In the genomic region with DNA sequence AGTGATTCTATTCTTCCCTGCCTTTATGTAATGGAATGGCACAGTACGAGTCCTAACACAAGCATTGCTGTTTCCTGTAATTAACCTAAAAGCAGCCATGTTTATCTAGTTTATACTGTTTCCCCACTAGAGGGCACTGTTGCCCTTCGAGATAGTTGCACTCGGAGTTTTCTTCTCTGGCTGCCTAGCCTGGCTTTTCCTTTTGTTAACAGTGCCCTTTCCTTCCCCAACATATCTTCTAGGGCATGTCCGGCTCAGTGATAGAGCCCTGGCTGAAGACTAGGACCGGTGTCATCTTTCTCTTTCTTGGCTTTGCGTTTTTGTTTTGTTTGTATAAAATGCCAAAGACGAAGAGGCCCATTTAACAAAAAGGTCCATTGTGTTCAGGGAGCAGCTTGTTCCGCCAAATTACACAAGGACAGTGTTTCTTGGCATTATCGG, we compare ENCODE assay signal across 8 mouse cellular contexts. TPM values are rescaled to one million over a fixed set of nuclear protein-coding genes. Genes with fewer than 3 reads are reported as not detected.
A peak's percentile ranks its signal among the peaks of the same experiment; 100 is the strongest.
DNase-seq lines count a peak whose midpoint lies in the region; ATAC-seq and TF ChIP-seq lines count a peak whose summit lies in the region.

No protein-coding gene starts in this region.

- peaks cover 14% of the 10 kb centered on the region for H3K36me3 ChIP-seq in spleen, adult 2 months (ENCODE audit: control insufficient read depth, insufficient read depth, low read length)
- no peaks in the 10 kb centered on the region for H3K36me3 ChIP-seq in forebrain, embryonic 15.5 days
- H3K36me3 ChIP-seq in hindbrain, postnatal 0 days (ENCODE audit: insufficient read depth, low read length), result no peaks in the 10 kb centered on the region
- no peaks in the 10 kb centered on the region for H3K36me3 ChIP-seq in midbrain, embryonic 15.5 days (replicated peaks)
- peaks cover 8% of the 10 kb centered on the region; the same call in 1 of the 2 replicates for H3K36me3 ChIP-seq in stomach, embryonic 16.5 days (ENCODE audit: control insufficient read depth, insufficient read depth, low read length)

- no peaks in the 10 kb centered on the region for H3K9me3 ChIP-seq in forebrain, embryonic 15.5 days
- H3K9me3 ChIP-seq in hindbrain, postnatal 0 days (ENCODE audit: low read length), result no peaks in the 10 kb centered on the region
- H3K9me3 ChIP-seq in midbrain, embryonic 15.5 days, result no peaks in the 10 kb centered on the region
- no peaks in the 10 kb centered on the region for H3K9me3 ChIP-seq in stomach, embryonic 16.5 days (replicated peaks; ENCODE audit: control insufficient read depth, low read length)

- 34% methylated on average over 9 of the region's 9 CpGs for WGBS in spleen, adult 2 months
- 2% methylated on average over 9 of the region's 9 CpGs for WGBS in forebrain, embryonic 15.5 days
- WGBS in hindbrain, postnatal 0 days, result 5% methylated on average over 9 of the region's 9 CpGs
- WGBS in midbrain, embryonic 15.5 days, result 7% methylated on average over 9 of the region's 9 CpGs
- WGBS in stomach, embryonic 16.5 days, result 13% methylated on average over 9 of the region's 9 CpGs

- no peaks in the 10 kb centered on the region for H3K4me1 ChIP-seq in spleen, adult 2 months (ENCODE audit: control insufficient read depth, insufficient read depth, insufficient read length)
- peaks cover 8% of the 10 kb centered on the region for H3K4me1 ChIP-seq in forebrain, embryonic 15.5 days
- no peaks in the 10 kb centered on the region for H3K4me1 ChIP-seq in hindbrain, postnatal 0 days (ENCODE audit: insufficient read depth, low read length)
- peaks cover 6% of the 10 kb centered on the region; the same call in 1 of the 2 replicates for H3K4me1 ChIP-seq in midbrain, embryonic 15.5 days
- H3K4me1 ChIP-seq in stomach, embryonic 16.5 days (ENCODE audit: control insufficient read depth, insufficient read depth, low read length), result 0 out of 2 replicates have a peak, but pooled peaks cover 4% of the 10 kb centered on the region

- H3K27ac ChIP-seq in spleen, adult 2 months (ENCODE audit: insufficient read depth, low read length), result no peak overlapping the region
- no peak overlapping the region for H3K27ac ChIP-seq in forebrain, embryonic 15.5 days (replicated peaks)
- no peak overlapping the region for H3K27ac ChIP-seq in hindbrain, postnatal 0 days
- H3K27ac ChIP-seq in midbrain, embryonic 15.5 days, result peak overlapping the region; percentile 34; the same call in 1 of the 2 replicates
- no peak overlapping the region for H3K27ac ChIP-seq in stomach, embryonic 16.5 days (ENCODE audit: low read length)

- H3K4me3 ChIP-seq in spleen, adult 2 months (ENCODE audit: extremely low read depth, insufficient read depth, insufficient read length), result no peak overlapping the region
- H3K4me3 ChIP-seq in forebrain, embryonic 15.5 days, result 0 out of 2 replicates have a peak overlapping the region, but pooled peaks have one; percentile 18
- H3K4me3 ChIP-seq in hindbrain, postnatal 0 days (ENCODE audit: low read length), result no peak overlapping the region
- H3K4me3 ChIP-seq in midbrain, embryonic 15.5 days, result no peak overlapping the region
- no peak overlapping the region for H3K4me3 ChIP-seq in stomach, embryonic 16.5 days (replicated peaks; ENCODE audit: low read length)

- intact Hi-C loops in left cerebral cortex, postnatal 4 days (cut with DNase I), result loop anchor here (2.0 to 5.0 kb wide), 4 partner anchors 318 to 1990 kb away; a partner anchor contains a TSS

- H3K27me3 ChIP-seq in spleen, adult 2 months (ENCODE audit: control insufficient read depth, insufficient read depth, low read length), result no peaks in the 10 kb centered on the region
- H3K27me3 ChIP-seq in forebrain, embryonic 15.5 days, result no peaks in the 10 kb centered on the region
- no peaks in the 10 kb centered on the region; the same call in 1 of the 2 replicates for H3K27me3 ChIP-seq in hindbrain, postnatal 0 days (ENCODE audit: insufficient read depth, low read length)
- H3K27me3 ChIP-seq in midbrain, embryonic 15.5 days (replicated peaks), result no peaks in the 10 kb centered on the region
- H3K27me3 ChIP-seq in stomach, embryonic 16.5 days (ENCODE audit: control insufficient read depth, insufficient read depth, low read length), result no peaks in the 10 kb centered on the region

- DNase-seq in spleen, adult 2 months (ENCODE audit: low read depth in 1 of 2, low spot score in 2 of 2), result peak; percentile 32 to 43
- no peak for DNase-seq in spleen, adult 12 weeks (ENCODE audit: low spot score)
- peak; percentile 76 for DNase-seq in cerebellum, adult 11-12 months
- DNase-seq in hindbrain, postnatal 0 days (ENCODE audit: low spot score), result peak; percentile 94
- peak; percentile 65 for DNase-seq in left cerebral cortex, postnatal 4 days

- peak overlapping the region; percentile 44 for H3K4me2 ChIP-seq in forebrain, embryonic 15.5 days (replicated peaks)
- H3K4me2 ChIP-seq in hindbrain, postnatal 0 days (ENCODE audit: low read depth, low read length), result peak overlapping the region; percentile 33; the same call in 1 of the 2 replicates
- H3K4me2 ChIP-seq in midbrain, embryonic 15.5 days, result peak overlapping the region; percentile 29; the same call in 1 of the 2 replicates
- peak overlapping the region; percentile 28; the same call in 1 of the 2 replicates for H3K4me2 ChIP-seq in stomach, embryonic 16.5 days (ENCODE audit: low read depth, low read length)

- TF ChIP-seq CTCF in spleen, adult 2 months (IDR thresholded peaks at IDR 0.05; ENCODE audit: extremely low read depth, insufficient read depth, insufficient read length, insufficient replicate concordance), result peak; percentile 52; the same call in 1 of the 2 replicates
- peak; percentile 88 for TF ChIP-seq CTCF in hindbrain, postnatal 0 days (IDR thresholded peaks at IDR 0.05; ENCODE audit: low read depth)

- H3K9ac ChIP-seq in forebrain, embryonic 15.5 days (replicated peaks), result peak overlapping the region; percentile 38; the same call in 1 of the 2 replicates
- H3K9ac ChIP-seq in hindbrain, postnatal 0 days (replicated peaks; ENCODE audit: low read length), result no peak overlapping the region
- 0 out of 2 replicates have a peak overlapping the region, but pooled peaks have one; percentile 12 for H3K9ac ChIP-seq in midbrain, embryonic 15.5 days
- H3K9ac ChIP-seq in stomach, embryonic 16.5 days (ENCODE audit: low read length), result no peak overlapping the region

- TF ChIP-seq POLR2A in spleen, adult 2 months (IDR thresholded peaks at IDR 0.05; ENCODE audit: low read depth, low read length), result no peak

- peak; percentile 75 for ATAC-seq in forebrain, embryonic 15.5 days (replicated peaks)
- peak; percentile 53 for ATAC-seq in hindbrain, postnatal 0 days
- no peak for ATAC-seq in midbrain, embryonic 15.5 days (replicated peaks)
- ATAC-seq in stomach, embryonic 16.5 days (ENCODE audit: insufficient read depth, low FRiP score), result no peak

RNA-seq across cellular contexts. Expression of a gene that starts 13.3 kb away (rescaled TPM):
- polyA plus RNA-seq in spleen, adult 2 months (2012; rRNA removed), result 3.8 and 4.7 TPM in 2 replicates
- 10.0 and 10.7 TPM in 2 replicates for polyA plus RNA-seq in forebrain, embryonic 15.5 days (2015; fragmentation: Nextera tagmentation; extraction: Ambion mirVana)
- 17.3 and 19.8 TPM in 2 replicates for total RNA-seq in hindbrain, postnatal 0 days (2014; rRNA removed)
- 16.0 and 17.1 TPM in 2 replicates for polyA plus RNA-seq in hindbrain, postnatal 0 days (2015; fragmentation: Nextera tagmentation; extraction: Ambion mirVana)
- 10 to 100 TPM; 12.5 to 12.9 TPM for total RNA-seq in left cerebral cortex, postnatal 4 days (2021)
- polyA plus RNA-seq in midbrain, embryonic 15.5 days (2015; fragmentation: Nextera tagmentation; extraction: Ambion mirVana), result 13.2 and 13.9 TPM in 2 replicates
- polyA plus RNA-seq in stomach, embryonic 16.5 days (2015; fragmentation: Nextera tagmentation; extraction: Ambion mirVana), result 12.9 and 15.2 TPM in 2 replicates

RNA-seq across cellular contexts. Expression of a gene that starts 34.9 kb away (rescaled TPM):
- not detected in 2 replicates for polyA plus RNA-seq in spleen, adult 2 months (2012; rRNA removed)
- polyA plus RNA-seq in forebrain, embryonic 15.5 days (2015; fragmentation: Nextera tagmentation; extraction: Ambion mirVana), result not detected in 2 replicates
- 0.84 TPM in 1 of 2 replicates, not detected in the other for total RNA-seq in hindbrain, postnatal 0 days (2014; rRNA removed)
- polyA plus RNA-seq in hindbrain, postnatal 0 days (2015; fragmentation: Nextera tagmentation; extraction: Ambion mirVana), result 0.44 TPM in 1 of 2 replicates, not detected in the other
- total RNA-seq in left cerebral cortex, postnatal 4 days (2021), result not detected
- polyA plus RNA-seq in midbrain, embryonic 15.5 days (2015; fragmentation: Nextera tagmentation; extraction: Ambion mirVana), result 0.32 TPM in 1 of 2 replicates, not detected in the other
- 0.42 and 0.66 TPM in 2 replicates for polyA plus RNA-seq in stomach, embryonic 16.5 days (2015; fragmentation: Nextera tagmentation; extraction: Ambion mirVana)

Comparison
In these comparisons a context has a peak if more than half of its experiments do, and no peak if none do; other contexts are left out.
1. ATAC-seq: peak in forebrain, embryonic 15.5 days (single experiment) and hindbrain, postnatal 0 days (single experiment); none in midbrain, embryonic 15.5 days (single experiment) and stomach, embryonic 16.5 days (single experiment).
2. H3K9ac ChIP-seq: peak in forebrain, embryonic 15.5 days (single experiment) and midbrain, embryonic 15.5 days (single experiment); none in hindbrain, postnatal 0 days (single experiment) and stomach, embryonic 16.5 days (single experiment).
3. Peak in every context shown above with its lines, with median percentiles within 50 percentile points of each other: H3K4me2 ChIP-seq.